Mouse (Mus musculus) cerebellum, postnatal 14 days (tissue): ENCODE results near the gene Nipal3.

ENCODE experiments used
- DNase-seq, 2 experiments: peaks; one replicate each; pipeline ENCODE4 v3.0.0; 2021; ENCODE audit warnings: mixed read lengths in 2 of 2

The Nipal3 gene

GRCm38 (mm10) chr4:135433443-135434394, 61.1 kb downstream of the Nipal3 start, which contains the start of gene Rcan3:
TSS of gene Rcan3 (minus strand) at chr4:135433853.
- DNase-seq: peak; percentile 86 to 88

- peak in 1 of 2 experiments; percentile 56 for DNase-seq
Measured at GRCm38 (mm10) chr4:135433086-135433442, 61.8 kb downstream of the Nipal3 start.

GRCm38 (mm10) chr4:135429990-135430760, 64.7 kb downstream of the Nipal3 start:
- DNase-seq: peak; percentile 83 to 84

GRCm38 (mm10) chr4:135429383-135429782, 65.5 kb downstream of the Nipal3 start:
- no peak for DNase-seq

GRCm38 (mm10) chr4:135426587-135426986, 68.3 kb downstream of the Nipal3 start:
- no peak for DNase-seq

- peak; percentile 41 for DNase-seq
Measured at GRCm38 (mm10) chr4:135425625-135426024, 69.2 kb downstream of the Nipal3 start.

- DNase-seq: peak; percentile 63 to 69
Measured at GRCm38 (mm10) chr4:135420961-135421360, 73.9 kb downstream of the Nipal3 start.

GRCm38 (mm10) chr4:135420416-135420815, 74.4 kb downstream of the Nipal3 start:
- DNase-seq: no peak

GRCm38 (mm10) chr4:135419996-135420395, 74.8 kb downstream of the Nipal3 start:
- DNase-seq: no peak

- DNase-seq: no peak
Measured at GRCm38 (mm10) chr4:135416367-135416766, 78.5 kb downstream of the Nipal3 start.

- no peak for DNase-seq
Measured at GRCm38 (mm10) chr4:135413491-135413890, 81.3 kb downstream of the Nipal3 start.

GRCm38 (mm10) chr4:135411633-135412032, 83.2 kb downstream of the Nipal3 start:
- DNase-seq: peak; percentile 63 to 76

- peak in 1 of 2 experiments; percentile 42 for DNase-seq
Measured at GRCm38 (mm10) chr4:135406180-135406579, 88.7 kb downstream of the Nipal3 start.

- DNase-seq: no peak
Measured at GRCm38 (mm10) chr4:135404916-135405315, 89.9 kb downstream of the Nipal3 start.

- DNase-seq: no peak
Measured at GRCm38 (mm10) chr4:135404048-135404447, 90.8 kb downstream of the Nipal3 start.

- no peak for DNase-seq
Measured at GRCm38 (mm10) chr4:135401881-135402280, 93.0 kb downstream of the Nipal3 start.

- DNase-seq: no peak
Measured at GRCm38 (mm10) chr4:135397991-135398390, 96.8 kb downstream of the Nipal3 start, which contains the start of gene Ncmap. TSS of gene Ncmap (minus strand) at chr4:135398227.

- DNase-seq: no peak
Measured at GRCm38 (mm10) chr4:135397551-135397950, 97.3 kb downstream of the Nipal3 start.

GRCm38 (mm10) chr4:135396303-135396702, 98.5 kb downstream of the Nipal3 start:
- no peak for DNase-seq
